Mouse (Mus musculus) kidney, postnatal 0 days (tissue): ENCODE measurements around the gene Dmd. TPM values are rescaled to one million over a fixed set of nuclear protein-coding genes. Genes with fewer than 3 reads are reported as not detected.

Source experiments
- ATAC-seq: fragments of 200-750 bp; cut with Nextera tagmentation; replicated peaks from 2 replicates; pipeline ENCODE4 v1.8.0; 2017; ENCODE audit warnings: low read depth, moderate number of reproducible peaks, moderate TSS enrichment, moderate library complexity; ENCODE audit not compliant: low FRiP score
- DNase-seq: peaks from one replicate; pipeline ENCODE4 v3.0.0-alpha.2; 2016; ENCODE audit warnings: low spot score
- H3K27ac ChIP-seq: fragments of 300-500 bp; sonication (generic); 2 replicates; pipeline ENCODE4 v1.5.1; 2014; ENCODE audit warnings: mild to moderate bottlenecking
- H3K27me3 ChIP-seq: fragments of 300-500 bp; sonication (generic); 2 replicates; pipeline ENCODE4 v1.6.1; 2014; ENCODE audit warnings: low read length, mixed read lengths; ENCODE audit not compliant: insufficient read depth
- H3K36me3 ChIP-seq: fragments of 300-500 bp; sonication (generic); 2 replicates; pipeline ENCODE4 v1.6.1; 2014; ENCODE audit warnings: low read length, mixed read lengths; ENCODE audit not compliant: insufficient read depth
- H3K4me1 ChIP-seq: fragments of 300-500 bp; sonication (generic); replicated peaks from 2 replicates; pipeline ENCODE4 v1.6.1; 2014; ENCODE audit warnings: antibody characterized with exemption, low read length, mixed read lengths; ENCODE audit not compliant: insufficient read depth
- H3K4me2 ChIP-seq: fragments of 300-500 bp; sonication (generic); 2 replicates; pipeline ENCODE4 v1.6.1; 2014; ENCODE audit warnings: mild to moderate bottlenecking, low read length, moderate library complexity, mixed read lengths
- H3K4me3 ChIP-seq: fragments of 300-500 bp; sonication (generic); replicated peaks from 2 replicates; pipeline ENCODE4 v1.5.1; 2014; ENCODE audit warnings: low read depth, low read length
- H3K9ac ChIP-seq: fragments of 300-500 bp; sonication (generic); 2 replicates; pipeline ENCODE4 v1.6.1; 2014; ENCODE audit warnings: low read depth, low read length
- H3K9me3 ChIP-seq: fragments of 300-500 bp; sonication (generic); replicated peaks from 2 replicates; pipeline ENCODE4 v1.6.1; 2016; ENCODE audit warnings: low read length, inconsistent platforms, mixed read lengths
- CTCF ChIP-seq: IDR thresholded peaks from 2 replicates; pipeline ENCODE4 v1.5.1; 2016; ENCODE audit warnings: antibody characterized with exemption, low read depth, mild to moderate bottlenecking, moderate library complexity
- whole genome bisulfite sequencing: fragments of 180-500 bp; shearing (Covaris S2); extraction: QIAGEN DNeasy Blood & Tissue Kit; methylation state at CpG from one replicate; pipeline ENCODE4 v1.1.7; 2014; 5-methylcytosine and 5-hydroxymethylcytosine counted together
- polyA plus RNA-seq: library from polyadenylated mRNA; unstranded; fragments of >200 nt; fragmentation: Nextera tagmentation; extraction: Ambion mirVana; gene quantifications from 2 replicates; pipeline ENCODE4 v1.2.1, GENCODE M21; 2015

The Dmd gene
- polyA plus RNA-seq, 1 experiment from 2014 or later = 16.4 TPM

DNA sequence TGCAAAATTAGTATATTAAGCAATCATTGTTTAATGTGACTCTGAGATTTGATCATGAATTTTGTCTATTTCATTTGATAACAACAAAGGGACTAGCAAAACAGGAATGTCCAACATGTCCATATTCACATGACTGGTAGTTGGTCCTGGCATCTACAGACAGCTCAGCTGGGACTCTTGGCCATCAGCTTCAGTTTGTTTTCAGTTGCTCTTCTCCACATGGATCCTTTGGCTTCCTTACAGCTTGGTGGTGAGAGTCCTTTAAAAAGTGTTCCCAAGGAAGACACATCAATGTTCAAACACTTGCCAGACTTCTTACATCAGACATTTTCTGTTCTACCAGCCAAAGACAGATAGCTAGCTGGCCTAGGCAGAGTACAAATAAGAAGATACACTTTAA, 1381.9 kb downstream of the Dmd start:
- H3K27me3 ChIP-seq = no peaks in the 10 kb centered on the region
- TF ChIP-seq CTCF = no peak
- no peaks in the 10 kb centered on the region for H3K4me1 ChIP-seq
- ATAC-seq (no peak), DNase-seq (no peak)
- H3K27ac ChIP-seq = no peak overlapping the region
- no peaks in the 10 kb centered on the region for H3K36me3 ChIP-seq
- H3K9me3 ChIP-seq = no peaks in the 10 kb centered on the region
- H3K9ac ChIP-seq = no peak overlapping the region
- no peak overlapping the region for H3K4me3 ChIP-seq
- no peak overlapping the region for H3K4me2 ChIP-seq

DNA sequence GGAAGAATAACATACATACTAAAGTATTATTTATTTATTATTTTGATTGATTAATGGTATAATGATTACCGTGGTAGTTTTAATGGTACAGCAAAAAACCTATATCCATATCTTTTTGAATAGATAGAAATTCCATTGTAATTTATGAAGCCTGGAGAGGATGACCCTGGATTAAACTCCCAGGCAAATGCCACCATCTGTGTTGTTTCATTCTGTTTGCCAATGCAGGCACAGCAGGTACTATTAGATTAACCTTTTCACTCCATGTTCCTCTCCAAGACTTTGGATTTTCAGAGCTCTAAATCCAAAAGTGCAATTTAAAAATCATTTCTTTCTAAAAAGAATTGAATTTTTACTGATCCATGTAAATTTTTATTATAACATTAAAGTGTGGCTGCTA, 1383.5 kb downstream of the Dmd start:
- H3K27ac ChIP-seq = no peak overlapping the region
- no peak overlapping the region for H3K4me3 ChIP-seq
- 82% methylated on average over 1 of the region's 1 CpGs for WGBS
- H3K9me3 ChIP-seq = no peaks in the 10 kb centered on the region
- no peaks in the 10 kb centered on the region for H3K4me1 ChIP-seq
- H3K9ac ChIP-seq = no peak overlapping the region
- H3K4me2 ChIP-seq = no peak overlapping the region
- no peaks in the 10 kb centered on the region for H3K36me3 ChIP-seq
- no peak for TF ChIP-seq CTCF
- H3K27me3 ChIP-seq = no peaks in the 10 kb centered on the region
- no peak for DNase-seq
- ATAC-seq = no peak

DNA sequence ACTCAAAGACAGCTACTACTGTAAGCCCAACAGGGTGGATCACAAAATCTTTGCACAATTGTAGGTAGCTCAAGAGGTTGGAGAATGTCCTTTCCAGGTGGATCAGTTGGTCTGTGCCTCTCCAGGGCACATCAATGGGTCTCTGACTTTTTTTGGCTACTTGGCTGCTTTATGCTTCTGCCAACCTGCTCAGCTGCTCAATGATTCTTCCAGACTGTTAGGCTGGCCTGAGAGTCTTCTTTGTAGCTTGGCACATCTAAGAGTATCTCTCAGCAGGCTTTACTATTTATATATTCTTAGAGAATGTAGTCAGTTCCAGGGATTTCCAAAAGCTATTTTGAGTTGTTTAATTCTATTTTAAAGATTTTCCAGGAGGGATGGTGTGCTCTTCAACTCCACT, 1416.3 kb downstream of the Dmd start:
- Histone ChIP-seq H3K4me3 (no peak overlapping the region), H3K9ac (no peak overlapping the region), H3K27me3 (no peaks in the 10 kb centered on the region), H3K9me3 (no peaks in the 10 kb centered on the region), H3K27ac (no peak overlapping the region), H3K4me1 (no peaks in the 10 kb centered on the region), H3K36me3 (no peaks in the 10 kb centered on the region), H3K4me2 (no peak overlapping the region)
- DNase-seq = no peak
- ATAC-seq = no peak
- no peak for TF ChIP-seq CTCF

DNA sequence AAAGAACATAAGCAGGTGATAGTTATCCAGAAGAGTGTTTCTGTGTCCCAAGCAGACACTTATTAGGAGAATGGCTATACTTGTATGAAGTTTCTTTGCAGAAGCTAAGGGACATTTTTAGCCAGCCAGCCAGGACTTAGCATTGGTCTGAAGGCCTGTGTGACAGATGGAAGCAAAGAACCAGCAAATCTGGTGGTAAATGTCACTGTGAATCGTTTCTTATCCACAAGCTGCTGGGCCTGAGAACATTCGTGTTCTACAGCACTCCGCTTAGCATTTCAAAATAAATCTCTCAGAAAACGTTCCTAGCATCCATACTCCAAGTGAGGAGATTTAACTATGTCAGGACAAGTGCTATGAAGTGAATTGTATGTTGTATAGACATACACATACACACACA, 1486.9 kb downstream of the Dmd start:
- TF ChIP-seq CTCF = no peak
- Histone ChIP-seq H3K9ac (no peak overlapping the region), H3K4me2 (no peak overlapping the region), H3K4me3 (no peak overlapping the region), H3K27me3 (no peaks in the 10 kb centered on the region), H3K27ac (no peak overlapping the region), H3K4me1 (no peaks in the 10 kb centered on the region), H3K9me3 (no peaks in the 10 kb centered on the region), H3K36me3 (no peaks in the 10 kb centered on the region)
- DNase-seq (no peak), ATAC-seq (no peak)
- WGBS = 69% methylated on average over 4 of the region's 4 CpGs

DNA sequence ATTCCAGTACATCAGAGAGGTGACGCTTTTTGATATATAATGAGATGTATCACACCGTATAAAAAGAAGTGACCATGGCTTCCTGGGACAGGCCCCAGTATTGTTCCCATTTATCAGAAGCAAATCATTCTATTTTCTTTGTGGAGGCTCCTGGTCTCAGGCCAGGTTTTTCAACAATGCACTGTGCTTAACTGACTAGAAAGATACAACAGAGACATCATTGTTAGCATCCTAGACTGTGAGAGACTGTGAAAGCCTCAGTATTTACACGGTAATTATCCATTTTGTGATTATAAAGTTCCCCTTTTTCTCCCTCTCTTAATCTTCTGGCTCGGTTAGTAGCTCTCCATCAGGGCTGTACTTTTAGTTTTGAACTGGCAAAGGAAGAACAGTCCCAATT, 1487.9 kb downstream of the Dmd start:
- ATAC-seq (no peak), DNase-seq (no peak)
- H3K9me3 ChIP-seq = no peaks in the 10 kb centered on the region
- no peaks in the 10 kb centered on the region for H3K27me3 ChIP-seq
- no peak for TF ChIP-seq CTCF
- no peak overlapping the region for H3K27ac ChIP-seq
- H3K4me3 ChIP-seq = no peak overlapping the region
- no peak overlapping the region for H3K9ac ChIP-seq
- WGBS = 76% methylated on average over 4 of the region's 4 CpGs
- no peak overlapping the region for H3K4me2 ChIP-seq
- H3K4me1 ChIP-seq = no peaks in the 10 kb centered on the region
- H3K36me3 ChIP-seq = no peaks in the 10 kb centered on the region

DNA sequence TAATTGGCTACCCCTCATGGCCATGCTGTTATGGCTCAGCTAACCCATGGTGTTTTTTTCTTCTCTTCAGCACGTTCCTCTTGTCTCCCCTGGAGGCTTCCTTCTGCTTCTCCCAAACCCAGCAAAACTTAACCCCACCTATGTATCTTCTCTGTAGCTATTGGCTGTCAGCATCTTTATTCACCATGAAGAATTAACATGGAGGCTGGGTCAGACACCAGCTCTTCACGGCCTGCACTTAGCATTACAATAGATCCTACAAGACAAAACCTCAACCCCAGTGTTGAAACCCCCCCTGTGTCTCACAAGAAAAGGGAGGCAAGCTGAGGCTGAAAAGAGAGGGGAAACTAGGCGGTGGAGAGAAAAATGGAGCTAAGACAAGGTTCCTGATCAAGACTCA, 1494.3 kb downstream of the Dmd start:
- no peak overlapping the region for H3K9ac ChIP-seq
- WGBS = 66% methylated on average over 3 of the region's 3 CpGs

DNA sequence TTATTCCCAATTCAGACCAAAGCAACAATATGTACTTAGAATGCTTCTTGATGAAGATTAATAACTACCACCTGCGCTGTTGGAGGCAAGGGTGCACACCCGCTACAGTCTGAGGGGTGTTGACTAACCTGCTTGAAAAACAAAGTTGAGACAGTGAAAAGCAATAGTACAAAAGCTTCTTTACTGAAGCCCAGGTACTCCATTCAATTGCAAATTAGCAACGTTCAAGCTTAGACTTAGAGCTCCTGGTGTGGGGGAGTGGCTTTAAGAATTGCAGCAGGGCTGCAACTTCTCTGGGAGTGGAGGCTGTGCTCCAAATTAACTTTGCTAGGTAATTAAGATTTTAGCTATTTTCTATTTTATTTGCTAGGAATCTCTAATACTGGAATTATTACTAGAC, 1495.3 kb downstream of the Dmd start:
- Histone ChIP-seq H3K4me3 (no peak overlapping the region), H3K4me1 (no peaks in the 10 kb centered on the region), H3K36me3 (no peaks in the 10 kb centered on the region), H3K27ac (no peak overlapping the region), H3K9me3 (no peaks in the 10 kb centered on the region), H3K4me2 (no peak overlapping the region), H3K9ac (no peak overlapping the region), H3K27me3 (no peaks in the 10 kb centered on the region)
- DNase-seq = no peak
- TF ChIP-seq CTCF = no peak
- no peak for ATAC-seq
- 57% methylated on average over 3 of the region's 3 CpGs for WGBS

More for the DNA sequence above, 1494.3 kb downstream of the Dmd start:
- no peaks in the 10 kb centered on the region for H3K36me3 ChIP-seq
- no peak overlapping the region for H3K4me3 ChIP-seq
- ATAC-seq = no peak
- no peak for DNase-seq
- no peaks in the 10 kb centered on the region for H3K9me3 ChIP-seq
- H3K27ac ChIP-seq = no peak overlapping the region
- TF ChIP-seq CTCF = no peak
- no peak overlapping the region for H3K4me2 ChIP-seq
- H3K4me1 ChIP-seq = no peaks in the 10 kb centered on the region
- no peaks in the 10 kb centered on the region for H3K27me3 ChIP-seq
